Mouse (Mus musculus): ENCODE results near the gene Ypel2.

Ypel2 gene

DNA sequence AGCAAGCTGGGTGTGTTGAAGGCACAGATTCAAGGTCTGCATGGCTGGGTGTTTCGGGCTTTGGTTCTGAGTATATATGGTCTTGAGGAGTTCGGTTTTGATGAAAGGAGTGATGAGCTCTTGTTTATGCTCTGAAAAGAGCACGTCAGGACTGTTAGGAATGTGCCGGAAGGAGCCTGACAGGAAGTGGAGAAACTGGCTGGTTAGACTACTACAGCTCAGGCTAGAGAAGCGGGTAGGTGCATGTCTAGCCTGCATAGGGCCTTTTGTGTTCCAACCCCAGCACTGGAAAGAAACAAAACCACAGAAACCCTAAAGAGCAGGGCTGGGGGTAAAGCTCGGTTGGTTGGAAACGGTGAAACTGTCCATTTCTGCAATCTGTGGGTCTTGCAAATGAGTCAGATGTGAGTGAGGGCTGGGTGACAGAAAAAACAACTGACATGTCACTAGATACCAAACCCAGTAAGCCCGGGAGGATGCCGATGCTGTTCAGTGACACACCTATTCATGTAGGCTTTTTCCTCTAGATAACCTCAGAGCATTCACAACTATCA, 68.3 kb downstream of the Ypel2 start:
- DNase-seq, result no peak

DNA sequence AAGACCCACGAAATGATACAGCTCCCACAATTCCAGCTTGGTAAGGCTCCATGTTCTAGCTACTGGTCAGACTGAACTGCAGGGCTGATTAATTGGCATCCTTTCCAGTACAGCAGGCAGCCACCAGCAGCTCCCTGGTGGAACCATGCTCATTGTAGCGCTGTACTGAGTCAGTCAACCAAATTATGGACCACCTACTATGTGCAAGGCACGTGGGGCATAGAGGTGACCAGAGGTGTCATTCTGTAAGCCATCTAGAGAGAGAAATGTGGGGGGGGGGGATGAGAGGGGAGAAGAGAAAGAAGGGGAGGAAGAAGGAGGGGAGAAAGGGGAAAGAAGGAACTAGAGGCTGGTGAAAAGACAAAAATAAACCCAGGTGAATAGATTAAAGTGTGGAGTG, 68.9 kb downstream of the Ypel2 start:
- DNase-seq, result no peak

DNA sequence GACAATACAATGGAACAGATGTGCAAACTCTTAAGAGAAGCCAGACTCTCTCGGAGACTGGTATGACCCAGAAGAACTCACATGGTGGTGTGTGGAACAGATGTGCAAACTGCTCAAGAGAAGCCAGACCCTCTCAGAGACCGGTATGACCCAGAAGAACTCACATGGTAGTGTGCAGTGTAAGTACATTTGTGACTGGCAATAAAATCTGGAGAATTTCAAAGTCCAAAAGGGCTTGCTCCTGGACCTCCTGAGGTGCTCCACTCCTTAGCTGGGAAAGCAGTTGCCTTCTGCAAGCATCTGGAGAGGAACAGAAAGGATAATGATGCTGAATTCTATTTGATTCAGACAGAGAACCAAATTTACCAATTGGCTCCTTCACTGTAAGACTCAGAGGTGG, 69.9 kb downstream of the Ypel2 start:
- no peak for DNase-seq

DNA sequence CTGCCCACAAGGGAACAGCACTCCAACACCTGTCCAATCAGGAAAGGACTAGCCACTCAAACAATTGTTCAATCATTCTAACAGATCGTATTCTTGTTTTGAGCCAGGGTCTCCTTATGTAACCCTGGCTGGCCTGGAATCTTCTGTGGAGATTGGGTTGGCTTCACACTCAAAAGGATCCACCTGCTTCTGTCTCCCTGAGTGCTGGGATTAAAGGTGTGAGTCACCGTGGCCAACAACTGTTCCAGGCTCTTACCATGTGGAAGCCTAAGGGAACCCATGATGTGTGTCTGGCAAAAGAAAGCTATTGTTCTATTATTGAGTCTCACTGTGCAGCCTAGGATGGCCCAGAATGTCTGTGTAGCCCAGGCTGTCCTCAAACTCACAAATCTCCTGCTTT, 71.5 kb downstream of the Ypel2 start:
- DNase-seq, result no peak

DNA sequence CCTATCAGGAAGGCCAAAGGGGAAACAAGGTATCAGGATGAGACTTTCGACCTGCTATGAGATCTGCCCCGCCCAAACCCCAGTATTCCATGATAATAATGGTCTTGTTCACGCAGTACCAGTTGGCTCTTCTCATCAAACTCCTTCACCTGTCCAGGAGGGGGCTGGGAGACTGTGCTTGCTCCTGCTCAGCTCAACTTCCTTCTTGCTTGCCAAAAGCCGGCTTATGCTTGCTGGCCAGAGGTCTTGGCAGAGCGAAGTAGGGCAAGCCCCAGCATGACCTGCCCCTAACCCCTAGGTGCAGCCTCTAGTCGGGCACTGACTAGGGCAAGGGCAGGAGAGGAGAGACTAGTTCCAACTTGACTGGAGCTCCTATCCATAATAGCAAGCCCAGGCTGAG, 72.2 kb downstream of the Ypel2 start:
- DNase-seq, result no peak

DNA sequence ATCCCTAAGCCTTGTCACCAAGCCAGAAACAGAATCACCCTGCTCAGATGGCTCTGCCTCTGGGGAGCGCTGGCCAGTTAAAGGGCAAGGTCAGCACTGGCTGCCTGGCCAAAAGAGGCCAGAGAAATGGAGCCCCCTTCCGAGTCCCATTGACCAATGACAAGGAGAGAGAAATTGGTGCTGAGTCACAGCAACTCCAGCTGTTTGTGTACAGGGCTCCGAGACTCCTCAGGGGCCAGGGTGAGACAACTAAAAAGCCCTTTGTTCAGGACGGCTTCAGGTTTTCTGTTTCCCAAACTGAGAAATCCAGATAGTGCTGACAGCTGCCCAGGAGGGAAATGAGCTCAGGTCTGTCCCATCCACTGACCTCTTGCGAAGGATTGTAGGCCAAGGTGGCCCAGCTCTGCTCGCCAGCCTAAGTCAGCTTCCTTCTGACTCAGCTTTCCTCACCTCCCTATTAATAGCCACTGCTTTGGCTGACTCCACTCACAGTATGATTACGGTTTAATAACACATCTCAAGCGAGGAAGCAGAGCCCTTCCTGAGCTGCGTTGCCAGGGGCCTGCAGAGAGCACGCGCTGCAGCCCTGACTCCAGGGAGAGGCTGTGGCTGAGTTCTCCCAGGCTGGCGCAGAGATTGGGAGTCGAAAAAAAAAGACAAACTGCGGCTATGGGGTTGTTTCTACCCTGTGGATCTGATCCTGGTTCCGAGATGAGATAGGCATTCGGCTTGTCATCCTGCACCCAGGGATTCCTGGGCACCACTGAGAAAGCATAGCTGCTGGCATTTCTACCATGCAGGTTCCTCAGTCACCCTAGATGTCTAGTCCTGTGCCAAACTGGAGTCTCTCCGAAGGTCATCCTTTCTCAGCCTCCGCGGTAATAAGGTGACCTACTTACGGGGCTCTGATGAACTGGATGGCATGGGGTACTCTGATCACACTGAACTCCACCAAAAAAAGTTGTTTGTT, 73.1 kb downstream of the Ypel2 start:
- peak; percentile 33 for DNase-seq

DNA sequence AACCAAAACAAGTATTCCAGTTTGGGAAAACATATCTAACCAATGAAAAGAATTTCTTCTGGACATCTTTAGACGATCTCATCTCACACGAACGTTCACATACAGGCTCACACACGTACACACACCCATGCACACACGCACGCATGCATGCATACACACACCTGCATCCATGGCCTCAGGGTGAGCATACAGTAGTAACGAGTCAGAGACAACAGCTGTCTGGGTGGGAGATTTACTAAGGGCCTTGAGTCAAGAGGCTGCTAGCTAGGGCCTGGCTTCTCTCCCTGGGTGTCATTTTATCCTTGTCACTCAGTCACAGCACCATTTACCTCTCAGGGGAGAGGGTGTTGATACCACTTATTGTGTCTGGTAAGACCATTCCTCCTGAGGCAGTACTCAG, 74.0 kb downstream of the Ypel2 start:
- DNase-seq, result no peak

DNA sequence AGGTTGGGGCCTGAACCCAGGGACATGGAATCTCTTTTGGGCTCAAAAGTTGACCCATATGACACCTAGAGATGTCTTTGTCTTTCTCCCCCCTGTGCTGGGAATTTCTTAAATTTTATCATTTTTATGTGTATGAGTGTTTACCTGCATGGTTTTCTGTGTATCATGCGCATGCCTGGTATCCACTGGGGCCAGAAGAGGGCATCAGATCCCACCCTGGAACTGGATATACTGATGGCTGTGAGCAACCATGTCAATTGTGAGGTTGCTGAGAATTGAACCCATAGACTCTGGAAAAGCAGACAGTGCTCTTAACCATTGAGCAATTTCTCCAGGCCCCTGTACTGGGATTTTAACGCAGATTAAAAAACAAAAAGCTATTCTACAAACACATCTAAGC, 76.0 kb downstream of the Ypel2 start:
- DNase-seq, result no peak

DNA sequence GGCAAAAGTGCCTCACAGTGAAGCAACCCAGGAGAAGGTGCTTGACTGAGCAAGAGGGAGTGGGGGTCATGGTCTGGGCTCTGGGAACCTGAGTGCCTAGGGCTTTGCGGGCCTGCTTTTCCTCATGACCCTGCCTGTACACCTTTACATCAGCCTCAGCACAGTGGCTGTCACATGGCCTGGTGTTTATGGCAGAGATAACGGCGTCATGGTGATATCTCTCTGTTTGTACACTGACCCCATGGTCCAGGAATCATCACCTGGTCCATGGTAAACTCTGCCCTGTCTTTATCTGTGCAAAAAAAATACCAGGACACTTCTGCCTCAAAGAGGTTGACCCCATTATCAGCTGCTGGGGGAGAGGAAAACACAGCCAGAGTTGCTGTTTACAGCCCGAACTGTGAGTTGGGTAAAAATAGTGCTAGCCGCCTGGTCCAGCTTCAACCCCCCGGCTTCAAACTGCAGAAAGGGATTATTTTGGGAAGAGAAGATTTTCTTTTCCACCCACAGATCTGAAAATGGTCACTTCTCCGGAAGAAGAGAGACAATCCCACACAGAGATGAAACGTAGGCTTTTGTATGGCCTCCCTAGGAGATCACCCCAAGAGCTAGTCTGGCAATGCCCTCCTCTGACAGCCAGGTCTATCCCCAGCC, 76.8 kb downstream of the Ypel2 start:
- DNase-seq, result no peak

DNA sequence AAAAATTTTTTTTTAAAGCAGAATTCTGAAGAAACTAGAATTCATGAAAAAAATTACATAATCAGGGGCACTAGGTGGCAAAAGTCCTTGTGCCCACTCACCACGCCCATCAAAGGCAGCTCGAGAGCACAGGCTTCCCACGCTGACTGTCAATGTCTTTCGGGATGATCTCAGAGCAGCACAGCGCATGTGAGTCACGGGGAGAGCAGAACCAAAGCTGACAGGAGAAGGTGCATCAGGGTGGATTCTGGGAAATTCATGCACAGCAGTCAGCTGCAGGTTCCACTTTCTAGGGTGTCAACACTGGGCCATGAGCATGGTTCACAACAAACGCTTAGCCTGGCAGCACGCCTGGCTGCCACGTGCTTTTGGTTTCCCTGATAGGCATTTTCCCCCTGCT, 79.2 kb downstream of the Ypel2 start:
- no peak for DNase-seq

DNA sequence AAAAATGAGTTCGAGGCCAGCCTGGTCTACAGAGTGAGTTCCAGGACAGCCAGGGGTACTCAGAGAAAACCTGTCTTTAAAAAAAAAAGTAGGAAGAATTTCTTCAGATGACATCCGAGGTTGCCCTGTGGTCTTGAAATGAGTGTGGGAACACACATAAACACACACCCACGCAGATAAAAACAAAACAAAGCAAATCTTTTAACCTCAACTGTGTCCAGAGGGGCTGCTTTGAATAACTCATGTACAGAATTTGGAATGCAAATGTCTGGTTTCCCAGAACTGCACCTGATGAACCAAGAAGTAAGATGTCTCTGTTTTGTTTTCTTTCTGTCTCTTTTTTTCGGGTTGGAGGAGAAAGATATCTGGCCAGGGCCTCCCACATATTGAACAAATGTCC, 83.3 kb downstream of the Ypel2 start:
- no peak for DNase-seq

DNA sequence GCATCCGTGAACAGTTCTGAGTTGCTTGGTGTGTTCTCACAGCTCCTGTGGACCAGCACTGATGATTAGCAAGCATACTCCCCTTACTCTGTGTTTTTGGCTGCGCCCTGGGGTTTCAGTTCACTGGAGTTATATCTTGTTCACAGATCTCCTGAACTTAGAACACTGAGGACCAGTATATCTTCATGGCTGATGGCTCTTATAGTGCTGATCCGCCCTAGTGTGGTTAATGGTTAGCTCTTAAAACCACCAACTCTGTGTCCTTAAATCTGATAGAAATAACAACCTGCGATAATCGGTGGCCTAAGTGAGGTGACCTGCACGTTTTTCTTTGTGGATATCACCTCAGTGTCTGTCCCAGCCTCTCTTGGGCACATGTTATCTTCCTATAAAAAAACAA, 84.5 kb downstream of the Ypel2 start:
- peak; percentile 19 for DNase-seq

DNA sequence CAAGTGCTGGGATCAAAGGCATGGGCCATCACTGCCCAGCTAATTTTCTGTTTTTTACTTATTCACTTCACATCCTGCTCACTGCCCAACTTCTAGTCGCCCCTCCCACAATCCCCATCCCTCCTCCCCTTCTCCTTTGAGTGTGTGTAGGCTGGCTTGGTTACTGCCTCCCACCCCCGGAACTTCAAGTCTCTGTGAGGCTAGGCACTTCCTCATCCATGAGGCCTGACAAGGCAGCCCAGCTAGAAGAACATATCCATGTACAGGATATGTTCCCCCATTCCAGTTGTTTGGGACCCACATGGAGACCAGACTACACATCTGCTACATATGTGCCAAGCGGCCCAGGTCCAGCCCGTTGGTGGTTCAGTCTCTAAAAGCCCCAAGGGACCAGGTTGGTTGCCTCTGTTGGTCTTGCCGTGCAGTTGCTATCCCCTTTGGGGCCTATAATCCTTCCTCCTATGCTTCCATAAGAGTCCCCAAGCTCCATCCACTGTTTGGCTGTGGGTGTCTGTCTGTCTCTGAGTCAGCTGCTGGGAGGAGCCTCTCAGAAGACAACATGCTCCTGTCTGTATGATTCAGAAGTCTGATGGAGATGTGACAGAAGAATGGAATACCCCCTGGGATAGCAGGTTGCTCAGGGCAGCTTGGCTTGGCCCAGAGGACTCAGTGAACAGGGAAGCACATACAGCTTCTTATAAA, 85.5 kb downstream of the Ypel2 start:
- no peak for DNase-seq

DNA sequence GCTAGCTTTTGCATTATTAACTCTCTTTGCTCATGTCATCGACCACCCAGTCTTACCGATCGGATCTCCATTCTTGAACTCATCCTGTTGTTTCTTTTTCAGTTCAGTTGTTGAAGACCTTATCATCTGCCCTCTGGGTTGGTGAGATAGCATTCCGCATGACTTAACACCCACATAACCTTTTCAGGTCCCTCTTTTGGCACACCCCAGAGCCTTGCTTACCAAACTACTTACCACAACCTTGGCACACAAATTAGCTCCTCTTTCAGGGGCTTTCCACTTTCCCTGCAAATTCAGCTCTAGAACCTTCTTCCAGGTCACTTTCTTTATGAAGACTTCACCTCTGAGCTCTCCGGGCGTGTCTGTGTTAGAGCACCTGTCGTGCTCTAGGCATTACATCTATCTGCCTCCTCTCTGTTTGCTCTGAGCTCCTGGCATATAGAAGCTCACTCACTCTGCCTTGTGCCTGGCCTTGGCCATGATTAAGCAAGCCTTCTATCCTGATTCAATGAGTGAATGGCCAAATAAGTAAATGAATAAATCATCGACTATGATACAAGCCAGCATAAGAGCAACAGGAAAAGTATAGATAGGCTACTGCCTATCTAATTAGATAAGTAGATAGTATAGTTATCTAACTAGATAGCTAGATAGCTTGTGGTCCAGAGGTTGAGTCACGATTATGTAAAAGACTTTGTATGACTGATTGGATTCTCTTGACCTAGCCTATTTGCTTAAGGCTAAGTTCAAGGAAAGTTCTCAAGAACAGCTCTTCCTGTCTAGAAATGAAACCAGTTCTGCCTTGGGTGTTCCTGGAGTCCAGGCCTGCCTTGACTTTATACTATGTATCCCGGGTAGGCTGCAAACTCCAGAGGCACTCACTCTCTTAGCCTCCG, 86.5 kb downstream of the Ypel2 start:
- DNase-seq, result no peak

DNA sequence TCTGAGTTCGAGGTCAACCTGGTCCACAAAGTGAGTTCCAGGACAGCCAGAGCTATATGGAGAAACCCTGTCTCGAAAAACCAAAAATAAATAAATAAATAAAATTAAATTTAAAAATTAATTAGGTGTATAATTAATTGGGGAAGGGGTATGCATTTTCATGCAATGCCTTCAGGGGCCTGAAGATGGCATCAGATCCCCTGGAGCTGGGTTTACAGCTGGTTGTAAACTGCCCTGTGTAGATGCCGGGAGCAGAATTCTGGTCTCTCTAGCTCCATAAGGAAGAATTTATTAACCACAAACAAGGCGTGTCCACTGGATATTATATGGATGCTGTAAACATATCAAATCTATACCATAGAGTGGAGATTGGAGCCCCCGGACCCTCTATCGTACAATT, 87.2 kb downstream of the Ypel2 start:
- no peak for DNase-seq

DNA sequence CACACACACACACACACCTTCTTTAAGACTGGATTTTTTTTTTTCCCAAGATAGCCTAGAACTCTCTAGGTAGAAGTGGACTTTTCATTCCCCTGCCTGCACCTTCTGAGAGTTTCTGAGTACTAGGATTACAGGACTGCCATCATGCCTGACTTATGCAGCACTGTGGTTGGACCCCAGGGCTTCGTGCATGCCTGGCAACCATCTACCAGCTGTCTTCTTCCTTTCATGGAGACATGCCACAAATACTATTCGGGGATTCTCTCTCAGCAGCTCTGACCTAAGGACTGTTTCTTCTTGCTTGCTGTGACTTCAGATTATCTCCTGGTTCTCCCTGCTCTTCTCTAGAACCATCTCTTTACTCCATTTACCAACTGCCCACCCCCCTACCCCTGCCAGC, 88.2 kb downstream of the Ypel2 start:
- no peak for DNase-seq

DNA sequence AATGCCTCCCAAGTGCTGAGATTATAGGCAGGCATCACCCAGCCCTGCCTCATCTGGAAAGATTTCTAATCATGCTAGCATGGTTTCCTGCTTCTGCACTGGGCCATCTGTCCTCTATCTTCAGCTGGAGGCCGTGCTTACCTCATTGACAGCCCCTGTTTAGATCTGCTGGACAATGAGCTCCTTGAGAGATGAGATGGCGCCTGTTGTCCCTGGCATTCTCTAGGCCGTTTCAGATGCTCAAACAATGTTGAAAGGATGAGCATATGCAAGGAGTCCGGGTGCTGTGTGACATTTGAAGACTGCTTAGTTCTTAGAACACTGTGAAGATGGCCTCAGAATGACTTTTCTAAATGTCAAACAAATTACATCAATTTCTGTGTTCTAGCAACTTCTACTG, 88.8 kb downstream of the Ypel2 start:
- DNase-seq, result no peak

DNA sequence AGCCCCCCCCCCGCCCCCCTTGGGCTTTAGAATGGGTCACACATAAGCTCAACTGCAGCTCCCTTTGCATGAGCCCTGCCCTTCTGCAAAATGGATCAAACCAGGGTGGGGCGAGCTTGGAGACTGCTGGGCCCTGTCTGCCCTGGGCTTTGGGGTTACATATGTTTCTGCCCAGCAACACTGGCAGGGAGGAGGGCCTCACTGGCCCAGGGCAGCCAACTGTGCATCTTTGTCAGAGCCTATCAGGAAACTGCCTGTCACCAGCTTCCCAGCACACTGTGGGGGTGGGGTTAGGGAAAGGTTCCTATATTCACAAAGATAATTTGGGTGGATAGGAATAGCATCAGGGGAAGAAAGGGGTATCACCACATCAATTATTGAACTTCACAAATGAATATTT, 95.1 kb downstream of the Ypel2 start:
- DNase-seq, result peak; percentile 22

DNA sequence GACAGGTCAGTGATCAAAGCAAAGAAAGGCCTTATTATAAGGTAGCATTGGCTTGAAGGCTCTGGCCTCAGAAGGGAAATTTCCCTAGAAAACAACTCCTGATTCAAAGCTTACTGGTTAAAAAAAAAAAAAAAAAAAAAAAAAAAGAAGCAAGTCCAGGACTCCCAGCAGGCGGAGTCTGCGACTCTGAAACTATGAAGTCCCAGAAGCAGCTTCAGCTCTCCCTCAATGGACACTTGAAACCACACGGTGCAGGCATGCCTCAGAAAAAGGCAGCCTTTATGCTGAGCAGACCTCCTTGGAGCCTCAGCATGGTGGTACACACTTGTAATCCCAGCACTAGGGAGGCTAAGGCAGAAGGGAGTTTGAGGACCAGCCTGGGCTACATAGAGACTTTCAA, 97.9 kb downstream of the Ypel2 start:
- no peak for DNase-seq

DNA sequence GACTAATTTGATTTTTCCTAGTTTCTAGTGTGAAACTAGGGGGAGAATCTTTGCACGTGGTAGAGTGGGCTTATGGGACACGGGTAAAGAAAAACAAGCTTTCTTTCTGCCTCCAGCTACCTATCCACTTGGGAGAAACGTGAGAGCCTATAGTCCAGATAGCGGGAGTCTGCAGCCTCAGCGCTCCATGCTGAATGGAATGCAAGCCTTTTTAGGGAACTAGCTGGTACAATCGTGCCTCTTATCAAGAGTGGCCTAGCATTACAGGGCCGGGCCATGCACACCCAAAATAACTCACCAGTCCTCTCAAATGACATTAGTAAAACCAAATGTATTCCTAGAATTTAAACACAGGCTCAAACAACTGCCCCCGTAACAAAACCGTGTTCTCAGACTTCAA, 98.4 kb downstream of the Ypel2 start:
- DNase-seq, result no peak

DNA sequence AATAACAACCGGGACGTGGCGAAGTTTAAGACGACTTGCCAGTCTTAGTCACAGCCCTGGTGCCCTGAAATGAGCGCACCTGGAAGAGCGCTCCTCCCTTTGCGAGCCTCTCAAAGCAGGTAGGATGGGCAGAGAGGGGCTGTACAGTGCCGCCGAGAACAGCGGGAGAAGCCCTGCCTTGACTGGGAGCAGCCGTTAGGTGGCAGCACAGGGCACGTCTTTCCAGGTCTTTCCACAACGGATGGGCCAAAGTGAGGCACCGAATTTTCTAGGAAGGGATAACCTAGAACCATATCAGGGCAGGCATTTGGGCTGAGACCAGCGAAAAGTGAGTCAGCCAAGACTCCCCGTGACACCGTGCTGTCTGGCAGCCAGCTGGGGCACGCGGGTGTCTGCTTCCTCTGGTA, 99.3 kb downstream of the Ypel2 start:
- peak; percentile 87 for DNase-seq

DNA sequence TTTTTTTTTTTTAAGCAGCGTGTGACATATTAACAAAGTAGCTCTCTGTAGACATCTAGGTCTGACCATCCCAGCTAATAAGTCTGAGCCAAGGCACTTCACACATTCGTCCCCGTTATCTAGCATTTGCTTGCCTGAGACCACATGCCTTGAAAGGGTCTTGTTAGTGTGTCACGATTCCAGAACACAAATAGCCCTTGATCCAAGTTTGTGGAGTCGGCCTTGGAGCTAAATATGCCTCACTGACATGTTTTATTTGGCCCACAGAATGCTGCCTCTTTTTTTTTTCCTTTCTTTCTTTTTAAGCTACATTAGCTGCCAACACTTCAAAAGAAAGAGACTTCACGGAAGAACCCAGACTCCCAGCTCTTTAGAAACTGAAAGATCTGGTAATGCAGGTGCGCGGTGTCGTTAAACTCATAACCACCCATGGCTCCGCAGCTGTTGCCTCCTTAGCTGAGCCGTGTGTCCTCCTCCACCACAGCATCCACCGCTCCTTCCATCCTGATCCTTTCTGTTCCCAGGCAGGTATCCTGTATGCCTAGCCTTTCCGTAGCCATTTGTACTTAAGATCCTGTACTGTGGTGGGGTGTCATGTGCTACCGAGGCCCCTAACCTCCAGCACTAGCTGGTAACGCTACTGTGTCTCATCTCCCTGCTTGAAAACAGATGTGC, 100.4 kb downstream of the Ypel2 start:
- DNase-seq, result no peak
